Mouse (Mus musculus) brain, embryonic 14.5 days (tissue): ENCODE results near the gene Plxna2.

Experiments used
- CTCF ChIP-seq: fragments of 200-500 bp; IDR thresholded peaks from 2 replicates; pipeline ENCODE4 v1.5.1; 2012; ENCODE audit warnings: inconsistent platforms, mild to moderate bottlenecking, moderate library complexity, borderline replicate concordance; ENCODE audit not compliant: insufficient read depth, insufficient read length; ENCODE audit errors: extremely low read depth
- POLR2A ChIP-seq: fragments of 200-500 bp; IDR thresholded peaks from 2 replicates; pipeline ENCODE4 v1.6.1; 2012; ENCODE audit warnings: mild to moderate bottlenecking, inconsistent platforms, borderline replicate concordance; ENCODE audit not compliant: poor library complexity, insufficient read depth, insufficient read length, severe bottlenecking; ENCODE audit errors: extremely low read depth

DNA sequence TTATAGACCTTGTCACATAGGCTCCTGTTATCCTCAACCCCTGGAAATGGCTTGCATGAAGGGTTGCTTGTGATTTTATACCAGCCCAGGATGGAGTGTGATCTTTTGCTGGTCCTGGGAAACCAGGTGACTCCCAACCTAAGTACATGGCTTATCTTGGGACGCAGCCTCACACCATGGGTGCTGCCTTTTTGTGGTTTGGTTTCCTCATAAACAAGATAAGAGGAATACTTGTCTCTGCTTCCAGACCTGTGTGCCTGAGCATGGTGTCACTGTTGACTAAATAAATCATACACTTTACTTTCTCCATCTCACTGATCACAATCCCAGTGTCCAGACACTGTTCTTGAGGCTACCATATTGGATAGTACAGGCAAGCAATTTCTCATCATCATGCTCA is 179.8 kb downstream of the Plxna2 start:
- TF ChIP-seq POLR2A (no peak), CTCF (no peak)
